Mouse (Mus musculus) thymus, postnatal 4 days (tissue): Measurements from ENCODE around the gene Lama5.
A peak's percentile ranks its signal among the peaks of the same experiment; 100 is the strongest.
"Not testable (repeated sequence)": the region's sequence is repeated elsewhere in the genome, so short reads cannot be mapped to it uniquely, and the experiment has no call there.

Experiments used
- DNase-seq: peaks from one replicate; pipeline ENCODE4 v3.0.0; 2021

Gene Lama5

GRCm38 (mm10) chr2:180225762-180226378 is at the start of gene Lama5:
Gene Lama5, minus strand, starts transcription at chr2:180225859.
- peak; percentile 49 for DNase-seq

- no peak for DNase-seq
Measured at GRCm38 (mm10) chr2:180274523-180274922, 48.9 kb upstream of the Lama5 start.

- DNase-seq: peak; percentile 91
Measured at GRCm38 (mm10) chr2:180273394-180274244, 48.0 kb upstream of the Lama5 start, which contains the start of gene Cables2. Gene Cables2, minus strand, starts transcription at chr2:180273496.

GRCm38 (mm10) chr2:180272884-180273321 is 47.2 kb upstream of the Lama5 start:
- peak; percentile 80 for DNase-seq

GRCm38 (mm10) chr2:180271804-180272395 is 46.2 kb upstream of the Lama5 start:
- DNase-seq: no peak

- no peak for DNase-seq
Measured at GRCm38 (mm10) chr2:180270537-180271255, 45.0 kb upstream of the Lama5 start.

GRCm38 (mm10) chr2:180269329-180269728 is 43.7 kb upstream of the Lama5 start:
- DNase-seq: no peak

GRCm38 (mm10) chr2:180267955-180268354 is 42.3 kb upstream of the Lama5 start:
- no peak for DNase-seq

- DNase-seq: no peak
Measured at GRCm38 (mm10) chr2:180262891-180263290, 37.2 kb upstream of the Lama5 start.

GRCm38 (mm10) chr2:180262441-180262840 is 36.8 kb upstream of the Lama5 start:
- no peak for DNase-seq

- no peak for DNase-seq
Measured at GRCm38 (mm10) chr2:180261901-180262300, 36.2 kb upstream of the Lama5 start.

GRCm38 (mm10) chr2:180260610-180261480 is 35.2 kb upstream of the Lama5 start:
- DNase-seq: no peak

GRCm38 (mm10) chr2:180259826-180260609 is 34.4 kb upstream of the Lama5 start:
- not testable (repeated sequence) for DNase-seq

GRCm38 (mm10) chr2:180258951-180259484 is 33.4 kb upstream of the Lama5 start:
- DNase-seq: not testable (repeated sequence)

GRCm38 (mm10) chr2:180257963-180258865 is 32.6 kb upstream of the Lama5 start:
- no peak for DNase-seq

GRCm38 (mm10) chr2:180257001-180257521 is 31.4 kb upstream of the Lama5 start, which contains the start of gene Rps21:
Gene Rps21, plus strand, starts transcription at chr2:180257377.
- peak; percentile 99 for DNase-seq

GRCm38 (mm10) chr2:180256296-180257000 is 30.8 kb upstream of the Lama5 start:
- no peak for DNase-seq

GRCm38 (mm10) chr2:180255701-180256100 is 30.0 kb upstream of the Lama5 start:
- DNase-seq: no peak
